In genomic region chr9:62295006-62295698, GRCm38 (mm10) we compare ENCODE assay signal across 9 mouse cellular contexts. TPM values are rescaled to one million over a fixed set of nuclear protein-coding genes. Genes with fewer than 3 reads are reported as not detected.
DNase-seq lines count a peak whose midpoint lies in the region; ATAC-seq and TF ChIP-seq lines count a peak whose summit lies in the region.
"Had no signal": no experiment of that assay in that cellular context is flagged by ENCODE, and none has a peak within 500 bp of the region (broad histone marks: within the 10 kb centered on the region; RNA-seq: fewer than 3 reads in every experiment).

No protein-coding gene starts in this region.

- H3K27me3 ChIP-seq in heart, embryonic 11.5 days (ENCODE audit: control insufficient read depth, insufficient read depth, low read length), result no peaks in the 10 kb centered on the region
- H3K27me3 ChIP-seq in heart, postnatal 0 days (ENCODE audit: control insufficient read depth, insufficient read depth, low read length), result no peaks in the 10 kb centered on the region

- no peaks in the 10 kb centered on the region for H3K4me1 ChIP-seq in heart, embryonic 11.5 days (ENCODE audit: control insufficient read depth, insufficient read depth, low read length)
- H3K4me1 ChIP-seq in heart, postnatal 0 days (ENCODE audit: control insufficient read depth, insufficient read depth), result no peaks in the 10 kb centered on the region

- no peak overlapping the region for H3K4me3 ChIP-seq in heart, embryonic 11.5 days (ENCODE audit: low read depth, low read length)
- no peak overlapping the region for H3K4me3 ChIP-seq in heart, postnatal 0 days (ENCODE audit: low read depth, low read length)

- peak; percentile 95 for TF ChIP-seq CTCF in heart, postnatal 0 days (IDR thresholded peaks at IDR 0.05; ENCODE audit: low read depth)

- no peaks in the 10 kb centered on the region for H3K9me3 ChIP-seq in heart, embryonic 11.5 days (replicated peaks; ENCODE audit: control insufficient read depth, low read length)
- no peaks in the 10 kb centered on the region for H3K9me3 ChIP-seq in heart, postnatal 0 days (replicated peaks; ENCODE audit: control insufficient read depth, low read length)

- no peaks in the 10 kb centered on the region for H3K36me3 ChIP-seq in heart, embryonic 11.5 days (ENCODE audit: control insufficient read depth, insufficient read depth, low read length)
- H3K36me3 ChIP-seq in heart, postnatal 0 days (replicated peaks; ENCODE audit: control insufficient read depth, insufficient read depth, low read length), result no peaks in the 10 kb centered on the region

- no peak for TF ChIP-seq EP300 in heart, postnatal 0 days (IDR thresholded peaks at IDR 0.05; ENCODE audit: low read depth)

- peak; percentile 72 to 93 for DNase-seq in heart, adult 18-20 months
- peak; percentile 61 for DNase-seq in adrenal gland, adult 8-10 months
- DNase-seq in embryo, embryonic 10.5 days (ENCODE audit: low spot score), result peak; percentile 91
- DNase-seq in heart, postnatal 0 days (ENCODE audit: low spot score), result peak; percentile 78
- peak; percentile 75 for DNase-seq in left cerebral cortex, adult 11 months (ENCODE audit: low spot score)
- DNase-seq in mesoderm, embryonic 11.5 days (ENCODE audit: low read depth, low spot score), result peak; percentile 87
- peak; percentile 67 to 89 for DNase-seq in spleen, postnatal 4 days (ENCODE audit: low spot score in 2 of 2)

- 29% methylated on average over 7 of the region's 7 CpGs for WGBS in heart, embryonic 11.5 days (ENCODE audit: insufficient replicate concordance)
- WGBS in heart, postnatal 0 days, result 24% methylated on average over 7 of the region's 7 CpGs

- no peak for ATAC-seq in heart, embryonic 11.5 days (replicated peaks; ENCODE audit: insufficient number of reproducible peaks, low FRiP score, low TSS enrichment)
- 0 out of 2 replicates have a peak, but pooled peaks have one; percentile 39 for ATAC-seq in heart, postnatal 0 days (ENCODE audit: insufficient read depth, low read depth)

- H3K27ac ChIP-seq in heart, embryonic 11.5 days (ENCODE audit: low read depth, low read length), result no peak overlapping the region
- H3K27ac ChIP-seq in heart, postnatal 0 days (ENCODE audit: low read depth), result no peak overlapping the region

- H3K4me2 ChIP-seq in heart, embryonic 11.5 days, result no peak overlapping the region
- H3K4me2 ChIP-seq in heart, postnatal 0 days (ENCODE audit: low read depth, low read length), result no peak overlapping the region

- H3K9ac ChIP-seq in heart, embryonic 11.5 days (ENCODE audit: low read depth, low read length), result no peak overlapping the region
- no peak overlapping the region for H3K9ac ChIP-seq in heart, postnatal 0 days (replicated peaks; ENCODE audit: low read depth, low read length)

RNA-seq across cellular contexts. Expression of gene Spesp1, which starts 13.1 kb away (rescaled TPM):
- total RNA-seq in heart, adult 18-20 months (2021), result not detected
- not detected in 2 replicates for polyA plus RNA-seq in heart, embryonic 11.5 days (2014; fragmentation: Nextera tagmentation; extraction: Ambion mirVana)
- total RNA-seq in adrenal gland, adult 8-10 months (2022), result not detected
- not detected in 2 replicates for total RNA-seq in heart, postnatal 0 days (2014; rRNA removed; ENCODE audit: low replicate concordance)
- not detected in 2 replicates for polyA plus RNA-seq in heart, postnatal 0 days (2015; fragmentation: Nextera tagmentation; extraction: Ambion mirVana)
- polyA plus RNA-seq: stomach, embryonic 14.5 days had no signal

RNA-seq across cellular contexts. Expression of gene Anp32a, which starts 45.9 kb away (rescaled TPM):
- total RNA-seq in heart, adult 18-20 months (2021), result 100 to 1,000 TPM; 180 to 184 TPM
- polyA plus RNA-seq in heart, embryonic 11.5 days (2014; fragmentation: Nextera tagmentation; extraction: Ambion mirVana), result 108 and 120 TPM in 2 replicates
- total RNA-seq in adrenal gland, adult 8-10 months (2022), result 100 to 1,000 TPM; 271 to 383 (median 310) TPM
- 20.8 and 28.8 TPM in 2 replicates for total RNA-seq in heart, postnatal 0 days (2014; rRNA removed; ENCODE audit: low replicate concordance)
- 127 and 132 TPM in 2 replicates for polyA plus RNA-seq in heart, postnatal 0 days (2015; fragmentation: Nextera tagmentation; extraction: Ambion mirVana)
